Mouse (Mus musculus): ENCODE data around the gene Aprt.
A peak's percentile ranks its signal among the peaks of the same experiment; 100 is the strongest.
"Not testable (repeated sequence)": the region's sequence is repeated elsewhere in the genome, so short reads cannot be mapped to it uniquely, and the experiment has no call there.

The Aprt gene

DNA sequence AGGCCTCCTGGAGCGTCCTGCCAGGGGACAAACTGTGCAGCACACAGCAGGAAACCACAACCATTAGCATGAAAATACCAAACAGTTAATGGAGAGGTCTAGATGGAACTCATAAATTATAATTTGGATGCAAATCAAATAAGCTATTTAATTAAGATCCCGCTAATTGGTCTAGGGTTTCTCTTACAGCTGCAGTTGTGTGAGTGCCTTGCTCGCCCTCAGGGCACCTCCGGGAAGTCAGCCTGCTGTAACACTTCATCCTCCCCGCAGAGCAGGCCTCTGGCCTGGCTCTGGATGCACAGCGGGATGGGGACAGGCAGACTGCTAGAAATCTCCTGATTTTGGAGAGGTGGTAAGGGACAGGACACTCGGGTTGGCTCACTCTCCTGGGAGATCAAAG is 9.5 kb upstream of the Aprt start:
- no peak for DNase-seq (ENCODE audit: low spot score)

- no peak for DNase-seq (ENCODE audit: low spot score)
Measured at GRCm38 (mm10) chr8:122585411-122585891, 8.7 kb upstream of the Aprt start.

DNA sequence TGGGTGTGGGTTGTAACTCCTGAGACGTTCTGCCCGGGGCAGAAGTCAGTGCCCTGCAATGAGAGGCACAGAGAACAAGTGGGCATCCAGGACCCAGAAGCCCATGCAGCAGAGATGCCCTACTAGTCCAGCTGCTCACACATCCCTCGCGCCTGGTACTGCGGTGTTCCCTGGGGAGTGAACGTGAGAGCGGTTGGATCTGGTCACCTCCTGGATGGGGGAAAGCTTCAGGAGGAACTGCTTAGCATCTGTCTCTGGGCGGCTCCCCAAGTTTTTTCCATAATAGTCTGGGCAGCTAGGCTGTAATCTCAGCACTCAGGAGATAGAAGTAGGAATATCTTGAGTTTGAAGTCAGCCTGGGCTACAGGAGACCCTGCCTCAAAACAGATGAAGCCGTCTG is 8.3 kb upstream of the Aprt start:
- DNase-seq (ENCODE audit: low spot score) = no peak

DNA sequence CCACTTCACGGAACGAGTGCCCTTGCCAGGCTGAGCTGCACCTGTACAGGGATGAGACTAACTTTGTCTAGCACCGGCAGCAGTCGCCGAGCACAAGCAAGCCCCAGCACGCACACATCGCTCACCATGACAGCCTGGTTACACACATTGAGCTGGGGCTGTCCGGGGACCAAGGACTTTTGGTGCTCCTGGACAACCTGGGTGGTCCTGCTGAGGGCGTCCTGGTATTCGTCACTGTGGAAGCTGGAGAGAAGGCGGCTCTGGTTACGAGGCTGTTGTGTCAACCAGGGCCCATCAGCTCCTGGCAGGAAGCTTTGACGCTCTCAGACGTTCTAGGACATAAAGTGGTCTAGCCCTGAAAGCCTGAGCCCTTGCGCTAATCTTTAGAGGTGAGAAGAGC is 4.2 kb upstream of the Aprt start:
- peak; percentile 60 for DNase-seq (ENCODE audit: low spot score)

GRCm38 (mm10) chr8:122579196-122579595 is 2.5 kb upstream of the Aprt start:
- DNase-seq (ENCODE audit: low spot score) = no peak

DNA sequence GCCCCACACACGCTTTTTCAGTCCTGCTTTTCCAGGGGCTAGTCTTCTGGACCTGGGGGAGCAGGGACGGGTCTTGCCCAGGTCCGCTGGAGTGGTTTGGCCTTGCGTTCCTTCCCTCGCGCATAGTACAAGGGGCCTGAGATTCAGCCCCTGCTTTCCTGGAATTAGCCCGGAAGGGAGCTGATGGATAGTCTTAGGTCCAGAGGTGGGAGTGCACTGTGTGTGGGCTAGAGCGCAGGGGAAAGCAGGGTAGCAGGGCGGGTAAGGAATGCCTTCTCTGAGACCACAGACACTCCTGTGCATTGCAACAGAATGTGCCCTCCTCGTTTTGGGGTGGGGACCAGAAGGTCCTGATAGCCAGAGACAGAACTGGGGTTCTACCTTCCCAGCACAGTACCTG is 407 bp upstream of the Aprt start:
- DNase-seq (ENCODE audit: low spot score) = peak; percentile 51

DNA sequence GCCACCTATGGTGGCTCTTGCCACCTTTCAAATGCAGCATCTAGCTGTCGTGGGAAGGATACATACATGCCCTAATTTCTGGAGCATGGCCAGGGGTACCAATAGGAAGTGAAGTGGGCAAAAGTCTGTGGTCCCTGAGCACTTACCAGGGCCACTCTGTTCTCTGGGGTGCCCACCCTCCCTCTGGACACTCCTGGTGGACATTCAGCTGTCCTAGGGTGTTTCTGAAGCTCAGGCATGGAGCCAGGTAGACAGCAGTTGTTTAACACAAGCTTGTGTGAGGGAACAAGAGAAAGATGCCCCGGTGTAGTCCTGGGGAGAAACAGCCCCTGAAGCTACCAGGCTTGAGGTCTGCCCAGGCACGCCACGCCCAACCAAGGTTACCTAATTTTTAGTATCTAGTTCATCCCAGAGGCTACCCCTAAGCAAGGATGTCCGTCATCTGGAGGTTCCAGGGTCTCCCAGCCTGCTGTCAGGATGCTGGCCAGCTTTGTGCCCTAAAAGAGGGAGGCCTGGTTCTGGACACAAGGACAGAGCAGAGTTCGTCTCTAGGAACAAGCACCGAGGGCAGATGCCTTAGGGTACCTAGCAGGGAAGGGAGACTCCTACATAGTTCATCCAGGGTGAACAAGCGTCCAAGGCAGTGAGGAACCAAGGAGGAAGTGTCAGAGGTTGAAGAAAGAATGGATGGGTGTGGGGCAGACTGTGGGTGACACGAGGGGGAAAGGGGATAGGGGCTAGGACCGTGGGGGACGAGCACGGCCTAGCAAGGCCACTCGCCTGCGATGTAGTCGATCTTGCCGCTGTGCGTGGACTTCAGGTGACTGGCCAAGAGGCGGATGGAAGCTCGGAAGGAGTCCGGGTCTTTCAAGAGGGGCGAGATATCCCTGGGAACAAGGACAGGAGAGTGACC is 718 bp downstream of the Aprt start:
- DNase-seq (ENCODE audit: low spot score) = no peak

- no peak for DNase-seq (ENCODE audit: low spot score)
Measured at GRCm38 (mm10) chr8:122575286-122575685, 1.4 kb downstream of the Aprt start.

GRCm38 (mm10) chr8:122574667-122575251 is 1.9 kb downstream of the Aprt start:
- DNase-seq (ENCODE audit: low spot score) = no peak

GRCm38 (mm10) chr8:122574264-122574663 is 2.4 kb downstream of the Aprt start:
- no peak for DNase-seq (ENCODE audit: low spot score)

GRCm38 (mm10) chr8:122573577-122573976 is 3.1 kb downstream of the Aprt start:
- no peak for DNase-seq (ENCODE audit: low spot score)

GRCm38 (mm10) chr8:122573176-122573575 is 3.5 kb downstream of the Aprt start:
- not testable (repeated sequence) for DNase-seq (ENCODE audit: low spot score)

DNA sequence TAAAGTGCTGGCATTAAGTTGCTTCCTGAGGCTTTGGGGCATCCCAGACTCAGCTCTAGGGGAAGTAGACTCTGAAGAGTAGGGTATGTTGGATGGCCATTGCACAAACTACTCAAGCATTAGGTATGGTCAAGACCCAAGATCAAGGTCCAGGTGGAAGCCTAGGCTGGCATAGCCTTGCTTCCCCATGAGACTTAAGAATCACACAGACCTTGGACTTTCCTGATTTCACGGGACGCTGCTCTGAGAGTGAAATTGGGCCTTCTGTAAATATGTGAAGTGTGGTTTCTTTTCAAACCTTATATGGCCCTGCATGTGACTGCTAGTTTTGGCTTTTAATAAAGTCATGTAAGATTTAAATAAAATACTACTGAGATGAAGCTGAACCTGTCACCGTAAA is 4.0 kb downstream of the Aprt start:
- DNase-seq (ENCODE audit: low spot score) = no peak

- no peak for DNase-seq (ENCODE audit: low spot score)
Measured at GRCm38 (mm10) chr8:122571750-122572267, 4.9 kb downstream of the Aprt start.

- DNase-seq (ENCODE audit: low spot score) = no peak
Measured at GRCm38 (mm10) chr8:122571153-122571552, 5.6 kb downstream of the Aprt start.

DNA sequence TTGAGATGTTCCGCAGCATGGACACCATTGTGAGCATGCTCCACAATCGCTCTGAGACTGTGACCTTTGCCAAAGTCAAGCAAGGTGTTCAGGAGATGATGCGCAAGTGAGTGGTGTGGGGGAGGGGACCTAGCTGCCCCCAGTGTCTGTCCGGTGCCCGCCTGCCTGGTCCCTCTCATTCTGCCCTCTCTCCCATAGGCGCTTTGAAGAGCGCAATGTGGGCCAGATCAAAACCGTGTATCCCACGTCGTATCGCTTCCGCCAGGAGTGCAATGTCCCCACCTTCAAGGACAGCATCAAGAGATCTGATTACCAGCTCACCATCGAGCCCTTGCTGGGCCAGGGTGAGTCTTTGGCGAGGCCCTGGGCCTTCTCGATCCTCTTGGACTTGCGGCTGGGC is 6.7 kb downstream of the Aprt start:
- no peak for DNase-seq (ENCODE audit: low spot score)

GRCm38 (mm10) chr8:122569329-122569728 is 7.4 kb downstream of the Aprt start:
- DNase-seq (ENCODE audit: low spot score) = no peak

DNA sequence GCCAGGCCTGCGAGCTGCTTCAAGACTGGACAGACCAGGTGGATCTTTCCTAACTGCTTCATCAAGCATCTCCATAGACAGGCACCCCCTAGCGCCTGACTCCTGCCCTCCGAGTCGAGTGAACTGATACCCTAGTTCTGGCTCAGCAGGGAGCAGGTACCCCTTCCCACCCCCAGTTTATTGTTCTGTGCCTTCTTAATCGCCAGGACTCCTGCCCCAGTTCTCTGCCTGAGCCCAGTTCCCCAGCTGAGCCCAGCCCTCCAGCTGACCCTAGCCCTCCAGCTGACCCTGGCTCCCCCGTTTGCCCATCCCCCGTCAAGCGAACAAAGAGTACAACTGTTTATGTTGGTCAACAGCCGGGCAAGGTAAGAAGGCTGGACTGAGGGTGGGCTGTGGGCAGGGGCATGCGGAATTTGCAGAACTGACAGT is 7.8 kb downstream of the Aprt start:
- DNase-seq (ENCODE audit: low spot score) = no peak

- DNase-seq (ENCODE audit: low spot score) = no peak
Measured at GRCm38 (mm10) chr8:122568109-122568504, 8.6 kb downstream of the Aprt start.

- peak; percentile 97 for DNase-seq (ENCODE audit: low spot score)
Measured at GRCm38 (mm10) chr8:122567361-122568108, 9.2 kb downstream of the Aprt start, which contains the start of gene Cdt1. Cdt1 (plus strand) TSS chr8:122568015.

DNA sequence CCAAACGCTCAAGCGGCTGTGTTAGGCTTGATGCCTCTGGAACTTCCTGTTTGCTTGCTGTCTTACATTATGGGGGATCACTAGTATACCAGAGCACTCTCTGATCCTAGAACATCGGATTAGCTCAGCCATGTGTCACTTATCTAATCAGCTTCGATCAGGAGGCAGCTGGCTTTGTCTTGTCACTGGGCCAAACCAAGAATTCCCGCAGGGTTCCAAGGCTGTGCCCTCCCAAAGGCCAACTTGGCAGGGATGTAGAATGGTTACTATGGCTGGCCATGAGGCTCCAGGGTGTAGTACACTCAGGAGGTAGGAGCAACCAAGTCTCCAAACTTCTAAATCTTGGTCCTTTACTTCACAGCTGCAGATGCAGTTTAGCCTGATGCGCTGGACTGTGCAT is 9.9 kb downstream of the Aprt start:
- DNase-seq (ENCODE audit: low spot score) = no peak

All from embryo, embryonic 10 days (tissue).